Mouse (Mus musculus): Measurements from ENCODE around the gene Hsdl2. TPM values are rescaled to one million over a fixed set of nuclear protein-coding genes. Genes with fewer than 3 reads are reported as not detected.

Gene Hsdl2
- total RNA-seq, 2 experiments from 2014 or later = 28.0 to 28.1 TPM

- no peak for DNase-seq (ENCODE audit: extremely low spot score in 1 of 2, low spot score in 1 of 2)
Observed at GRCm38 (mm10) chr4:59666550-59667317, 85.4 kb downstream of the Hsdl2 start.

GRCm38 (mm10) chr4:59668050-59668449, 86.7 kb downstream of the Hsdl2 start:
- no peak for DNase-seq (ENCODE audit: extremely low spot score in 1 of 2, low spot score in 1 of 2)

Other genes with a start within 250 kb of the Hsdl2 start
- gene Susd1, start 142.9 kb upstream of the Hsdl2 start, total RNA-seq (2021) = 10 to 100 TPM in 1 of 2 experiments, 1 to 10 TPM in 1; 6.6 to 11.6 TPM
- 10 to 100 TPM; 30.0 to 37.7 TPM for gene Ptbp3, start 32.2 kb upstream of the Hsdl2 start, total RNA-seq (2021)
- gene E130308A19Rik, start 44.6 kb downstream of the Hsdl2 start, total RNA-seq (2021) = 10 to 100 TPM; 12.8 to 13.9 TPM
- gene Inip, start 220.0 kb downstream of the Hsdl2 start, total RNA-seq (2021) = 10 to 100 TPM; 25.2 to 25.6 TPM
- 10 to 100 TPM; 38.9 to 47.6 TPM for gene Snx30, start 224.3 kb downstream of the Hsdl2 start, total RNA-seq (2021)